8 mouse cellular contexts compared by ENCODE assay signal in genomic region chr12:118846649-118847321, GRCm38 (mm10). TPM values are rescaled to one million over a fixed set of nuclear protein-coding genes. Genes with fewer than 3 reads are reported as not detected.
DNase-seq lines count a peak whose midpoint lies in the region; ATAC-seq and TF ChIP-seq lines count a peak whose summit lies in the region.

No protein-coding gene starts in this region.

- H3K4me2 ChIP-seq in kidney, embryonic 15.5 days, result peak overlapping the region; percentile 80
- peak overlapping the region; percentile 78 for H3K4me2 ChIP-seq in intestine, postnatal 0 days (replicated peaks; ENCODE audit: low read depth)

- DNase-seq in kidney, adult 18-20 months, result no peak
- DNase-seq in WW6 (ENCODE audit: low read depth, low spot score) (peak; percentile 45), adipocyte (ENCODE audit: low spot score) (no peak)
- peak; percentile 84 for DNase-seq in midbrain, embryonic 10.5 days (ENCODE audit: low spot score)
- DNase-seq in left cerebral cortex, adult 11 months (ENCODE audit: low spot score), result no peak

- H3K4me1 ChIP-seq in kidney, embryonic 15.5 days, result peaks cover 37% of the 10 kb centered on the region
- H3K4me1 ChIP-seq in embryonic fibroblast, embryonic 13.5 days (ENCODE audit: control insufficient read depth, insufficient read depth, low read length), result no peaks in the 10 kb centered on the region
- no peaks in the 10 kb centered on the region for H3K4me1 ChIP-seq in intestine, postnatal 0 days (replicated peaks; ENCODE audit: control insufficient read depth, insufficient read depth, low read length)
- H3K4me1 ChIP-seq in midbrain, embryonic 10.5 days, result peaks cover 87% of the 10 kb centered on the region

- TF ChIP-seq CTCF in embryonic fibroblast, embryonic 13.5 days (IDR thresholded peaks at IDR 0.05; ENCODE audit: borderline replicate concordance, insufficient read depth, low read length), result no peak
- TF ChIP-seq CTCF in intestine, postnatal 0 days (IDR thresholded peaks at IDR 0.05; ENCODE audit: low read depth), result no peak

- no peak overlapping the region for H3K9ac ChIP-seq in kidney, embryonic 15.5 days
- H3K9ac ChIP-seq in intestine, postnatal 0 days (ENCODE audit: low read depth, low read length), result no peak overlapping the region

- H3K36me3 ChIP-seq in kidney, embryonic 15.5 days, result no peaks in the 10 kb centered on the region
- no peaks in the 10 kb centered on the region for H3K36me3 ChIP-seq in intestine, postnatal 0 days (ENCODE audit: control insufficient read depth, insufficient read depth)
- H3K36me3 ChIP-seq in midbrain, embryonic 10.5 days, result peaks cover 6% of the 10 kb centered on the region; the same call in 1 of the 2 replicates

- peak overlapping the region; percentile 49 for H3K4me3 ChIP-seq in kidney, embryonic 15.5 days (replicated peaks)
- H3K4me3 ChIP-seq in embryonic fibroblast, embryonic 13.5 days (ENCODE audit: insufficient read depth, low read length), result peak overlapping the region; percentile 41
- H3K4me3 ChIP-seq in intestine, postnatal 0 days (ENCODE audit: low read depth, low read length), result peak overlapping the region; percentile 52
- H3K4me3 ChIP-seq in midbrain, embryonic 10.5 days, result peak overlapping the region; percentile 69

- H3K27me3 ChIP-seq in kidney, embryonic 15.5 days, result peaks cover 93% of the 10 kb centered on the region
- peaks cover 95% of the 10 kb centered on the region for H3K27me3 ChIP-seq in intestine, postnatal 0 days (replicated peaks; ENCODE audit: control insufficient read depth, insufficient read depth, low read length)
- peaks cover 100% of the 10 kb centered on the region for H3K27me3 ChIP-seq in midbrain, embryonic 10.5 days (ENCODE audit: low read depth, poor library complexity, severe bottlenecking)

- WGBS in kidney, embryonic 15.5 days, result under 1% methylated on average over 59 of the region's 59 CpGs
- WGBS in intestine, postnatal 0 days, result under 1% methylated on average over 59 of the region's 59 CpGs
- under 1% methylated on average over 59 of the region's 59 CpGs for WGBS in midbrain, embryonic 10.5 days

- H3K9me3 ChIP-seq in kidney, embryonic 15.5 days (replicated peaks), result no peaks in the 10 kb centered on the region
- no peaks in the 10 kb centered on the region for H3K9me3 ChIP-seq in intestine, postnatal 0 days (ENCODE audit: control insufficient read depth)
- no peaks in the 10 kb centered on the region for H3K9me3 ChIP-seq in midbrain, embryonic 10.5 days (replicated peaks)

- H3K27ac ChIP-seq in kidney, embryonic 15.5 days, result no peak overlapping the region
- H3K27ac ChIP-seq in embryonic fibroblast, embryonic 13.5 days (ENCODE audit: insufficient read depth, low read length), result no peak overlapping the region
- H3K27ac ChIP-seq in intestine, postnatal 0 days (ENCODE audit: low read depth, low read length), result no peak overlapping the region
- peak overlapping the region; percentile 91 for H3K27ac ChIP-seq in midbrain, embryonic 10.5 days (replicated peaks)

- ATAC-seq in kidney, embryonic 15.5 days (replicated peaks; ENCODE audit: low FRiP score), result peak; percentile 27
- ATAC-seq in intestine, postnatal 0 days, result peak; percentile 70

- TF ChIP-seq POLR2A in embryonic fibroblast, embryonic 13.5 days (IDR thresholded peaks at IDR 0.05; ENCODE audit: low read depth, low read length), result no peak

RNA-seq across cellular contexts. Expression of gene Sp8, which starts 0.7 kb away (rescaled TPM):
- polyA plus RNA-seq in kidney, embryonic 15.5 days (2015; fragmentation: Nextera tagmentation; extraction: Ambion mirVana), result not detected in 2 replicates
- polyA plus RNA-seq in embryonic fibroblast, embryonic 13.5 days (2011; ENCODE audit: insufficient read length, low read depth, missing spikeins), result not detected in 2 replicates
- polyA plus RNA-seq in intestine, postnatal 0 days (2015; fragmentation: Nextera tagmentation; extraction: Ambion mirVana), result not detected in 2 replicates
- polyA plus RNA-seq in midbrain, embryonic 10.5 days (2016; fragmentation: Nextera tagmentation; extraction: Ambion mirVana), result 12.2 and 12.6 TPM in 2 replicates

Comparison
In these comparisons a context has a peak if more than half of its experiments do, and no peak if none do; other contexts are left out.
1. DNase-seq: peak in WW6 (single experiment) and midbrain, embryonic 10.5 days (single experiment); none in kidney, adult 18-20 months (single experiment), left cerebral cortex, adult 11 months (single experiment) and adipocyte (single experiment).
2. RNA of gene Sp8, which starts 0.7 kb away (polyA plus RNA-seq): 12.2 to 12.6 TPM in midbrain, embryonic 10.5 days; not detected in kidney, embryonic 15.5 days, not detected in embryonic fibroblast, embryonic 13.5 days and not detected in intestine, postnatal 0 days; every median in the first group is over 10 times any median in the second.
3. Peak in every context shown above with its lines, with median percentiles within 50 percentile points of each other: H3K4me3 ChIP-seq.